Mouse (Mus musculus): Measurements from ENCODE around the gene Abhd5.
A peak's percentile ranks its signal among the peaks of the same experiment; 100 is the strongest.
"Not testable (repeated sequence)": the region's sequence is repeated elsewhere in the genome, so short reads cannot be mapped to it uniquely, and the experiment has no call there.

Abhd5 gene

DNA sequence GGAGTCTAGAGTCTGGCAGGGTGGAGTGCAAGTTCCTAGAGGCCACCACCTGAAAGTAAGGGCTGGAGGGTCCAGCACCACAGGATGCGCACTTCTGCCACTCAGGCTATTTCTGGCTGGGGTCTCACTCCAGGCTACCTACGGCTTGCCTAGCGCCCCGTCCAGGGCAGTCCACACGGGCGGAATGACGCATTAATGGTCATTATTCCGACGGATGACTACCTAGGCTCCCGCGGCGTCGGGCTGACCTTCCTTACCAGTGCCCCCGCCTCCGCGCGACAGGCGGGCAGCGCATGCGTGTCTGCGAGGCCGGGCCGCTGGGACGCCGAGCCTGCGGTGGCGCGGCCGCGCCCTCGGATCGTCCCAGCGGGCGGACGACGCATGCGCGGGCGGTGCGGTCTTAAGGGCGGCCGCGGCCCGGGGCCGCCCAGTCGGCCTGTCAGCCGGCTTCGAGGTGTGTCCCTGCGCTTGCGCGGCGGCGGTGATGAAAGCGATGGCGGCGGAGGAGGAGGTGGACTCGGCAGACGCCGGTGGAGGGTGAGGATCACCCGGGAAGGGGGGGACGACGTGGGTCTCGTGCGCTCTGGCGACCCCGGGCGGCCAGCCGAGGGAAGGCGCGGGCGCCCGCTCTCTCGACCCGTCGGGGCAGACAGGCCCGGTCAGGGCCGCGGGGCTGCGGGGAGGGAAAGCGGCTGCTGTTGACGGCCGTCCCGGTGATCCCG lies at the start of gene Abhd5:
Gene Abhd5 (plus strand): TSS at position 306 of the 722 bp plus-strand sequence.
- DNase-seq (ENCODE audit: low spot score in 2 of 2) = peak; percentile 89 to 91

DNA sequence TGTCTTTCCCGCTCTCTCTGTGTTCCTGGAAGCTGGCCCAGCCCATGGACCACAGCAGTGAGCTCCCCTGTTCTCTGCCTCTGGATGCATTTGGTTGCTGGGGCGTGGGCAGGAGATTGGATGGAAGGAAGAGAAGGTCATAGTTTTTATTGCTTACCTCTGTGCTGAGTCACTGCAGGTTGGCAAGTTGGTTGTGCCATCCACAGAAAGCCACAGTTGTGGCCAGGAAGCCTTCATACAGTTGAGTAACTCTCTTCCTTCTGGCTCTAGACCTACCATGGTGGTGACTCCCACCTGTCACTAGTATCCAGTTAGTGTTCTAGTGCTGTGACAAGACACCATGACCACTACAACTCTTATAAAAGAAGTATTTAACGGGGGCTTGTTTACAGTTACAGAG lies 46.1 kb upstream of the Abhd5 start:
- no peak for DNase-seq (ENCODE audit: low spot score in 2 of 2)

DNA sequence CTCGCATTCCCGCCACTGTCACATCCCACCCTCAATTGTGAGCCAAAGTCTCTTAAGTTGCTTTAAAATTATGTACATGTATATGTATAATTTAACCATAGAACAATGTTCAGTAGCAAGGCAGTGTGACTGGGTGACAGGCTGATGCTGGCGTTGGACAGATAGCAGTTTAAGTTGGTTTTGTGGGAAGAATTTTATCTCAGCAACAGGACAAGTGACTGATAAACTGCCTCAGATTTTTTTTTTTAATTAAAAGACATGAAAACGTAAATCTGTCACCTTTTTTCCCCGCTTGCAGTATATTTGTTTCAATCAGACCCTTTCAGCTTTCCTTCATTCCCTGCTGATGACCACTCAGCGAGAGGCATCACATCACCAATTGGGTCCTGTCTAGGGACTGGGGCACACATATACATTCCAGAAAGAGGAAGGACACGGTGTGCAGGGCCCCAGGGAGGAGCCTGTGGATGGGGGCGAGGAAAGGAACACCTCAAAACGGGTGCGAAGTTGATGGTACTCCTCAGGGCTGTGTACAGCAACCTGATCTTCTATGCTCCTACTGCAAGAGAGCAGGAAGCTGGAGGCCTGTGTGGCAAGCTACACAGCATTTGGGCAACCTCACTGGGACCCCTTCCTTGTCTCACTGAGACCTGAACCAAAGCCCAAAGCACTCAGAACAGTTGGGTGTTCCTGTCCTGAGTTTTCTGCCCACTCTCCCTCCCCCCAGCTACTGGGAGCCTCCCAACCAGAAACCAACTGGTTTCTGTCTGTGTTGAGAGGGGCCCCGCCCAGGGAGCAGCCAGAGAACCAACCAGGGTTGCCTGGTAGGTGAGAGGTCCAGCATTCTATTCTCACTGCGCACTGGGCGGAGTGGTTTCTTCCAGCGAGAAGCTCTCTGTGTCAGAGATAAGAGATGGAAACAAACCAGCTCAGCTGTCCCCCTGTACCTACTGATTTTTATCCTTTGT lies 42.1 kb upstream of the Abhd5 start:
- DNase-seq (ENCODE audit: low spot score in 2 of 2) = no peak

DNA sequence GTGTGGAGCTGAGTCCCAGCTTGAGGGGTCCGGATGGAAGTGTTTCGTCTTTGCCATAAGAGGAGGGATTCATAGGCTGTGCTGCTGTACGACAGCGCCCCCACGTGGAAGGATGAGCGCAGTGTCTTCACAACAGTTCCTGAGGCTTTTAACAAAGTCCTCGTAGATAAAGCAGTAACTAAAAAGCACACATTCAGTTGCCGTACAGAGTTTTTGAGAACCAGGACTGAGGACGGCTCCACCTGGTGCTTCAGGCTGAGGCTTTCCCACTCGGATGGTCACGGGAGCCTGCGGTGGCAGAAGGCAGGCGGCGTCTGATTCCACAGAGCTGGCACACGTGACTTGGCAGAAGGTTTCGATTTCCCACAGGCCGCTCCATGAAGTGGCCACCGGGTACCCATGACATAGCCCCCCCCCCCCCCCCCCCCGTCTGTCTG lies 40.8 kb upstream of the Abhd5 start:
- peak; percentile 90 to 92 for DNase-seq (ENCODE audit: low spot score in 2 of 2)

DNA sequence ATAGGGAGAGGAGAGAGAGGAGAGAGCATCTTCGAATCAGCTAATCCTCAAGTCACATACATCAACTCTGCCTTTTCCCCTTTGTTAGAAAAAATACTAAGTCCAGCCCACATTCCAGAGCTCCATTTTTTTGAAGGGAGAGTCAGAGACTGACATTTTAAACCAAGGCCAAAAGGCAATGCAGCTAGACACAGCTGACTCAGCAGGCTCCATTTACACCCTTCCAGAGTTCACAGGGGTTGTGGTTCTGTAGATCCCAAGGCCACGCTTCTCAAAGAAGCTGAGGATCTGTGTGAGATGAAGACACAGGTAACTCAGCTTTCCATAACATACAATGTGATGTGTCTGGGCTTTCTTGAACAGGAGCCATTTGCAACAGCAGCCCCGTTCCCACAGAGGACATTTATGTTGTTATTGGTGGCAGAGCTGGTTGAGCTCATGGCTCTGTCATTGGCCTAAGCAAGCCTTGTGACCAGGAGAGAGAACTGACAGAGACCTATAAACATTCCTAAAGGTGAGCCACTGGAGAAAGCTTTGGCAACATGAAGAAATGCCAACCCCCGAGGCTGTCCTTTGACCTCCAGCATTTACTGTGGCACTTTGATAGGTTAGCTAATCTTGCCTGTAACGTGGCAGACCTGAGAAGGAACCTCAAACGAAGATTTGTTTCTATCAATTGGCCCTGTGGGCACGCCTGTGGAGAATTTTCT lies 40.2 kb upstream of the Abhd5 start:
- DNase-seq (ENCODE audit: low spot score in 2 of 2) = no peak

DNA sequence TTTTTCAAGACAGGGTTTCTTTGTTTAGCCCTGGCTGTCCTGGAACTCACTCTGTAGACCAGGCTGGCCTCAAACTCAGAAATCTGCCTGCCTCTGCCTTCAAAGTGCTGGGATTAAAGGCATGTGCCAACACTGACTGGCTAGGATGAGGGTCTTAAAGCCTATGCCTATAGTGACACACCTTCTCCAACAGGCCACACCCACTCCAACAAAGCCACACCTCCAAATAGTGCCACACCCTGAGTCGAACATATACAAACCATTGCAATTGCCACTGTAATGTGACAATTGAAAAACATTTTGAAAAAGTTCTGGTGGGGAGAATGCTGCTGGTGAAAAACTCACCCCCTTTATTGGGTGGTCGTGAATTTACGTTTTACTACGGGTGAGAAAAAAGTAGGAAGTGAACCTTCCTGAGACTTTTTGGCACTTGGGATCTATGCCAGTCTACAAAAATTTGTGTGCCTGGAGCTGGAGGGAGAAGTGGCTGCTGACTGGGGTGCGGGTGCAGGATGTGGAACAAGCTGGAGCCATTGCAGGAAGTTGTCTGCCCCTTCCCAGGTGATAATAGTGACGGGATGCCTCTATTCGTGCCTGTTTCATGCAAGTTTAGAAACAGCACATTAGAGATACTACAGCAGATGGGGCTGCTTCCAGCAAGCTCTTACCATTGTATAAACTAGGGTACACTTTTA lies 39.0 kb upstream of the Abhd5 start:
- DNase-seq (ENCODE audit: low spot score in 2 of 2) = no peak

DNA sequence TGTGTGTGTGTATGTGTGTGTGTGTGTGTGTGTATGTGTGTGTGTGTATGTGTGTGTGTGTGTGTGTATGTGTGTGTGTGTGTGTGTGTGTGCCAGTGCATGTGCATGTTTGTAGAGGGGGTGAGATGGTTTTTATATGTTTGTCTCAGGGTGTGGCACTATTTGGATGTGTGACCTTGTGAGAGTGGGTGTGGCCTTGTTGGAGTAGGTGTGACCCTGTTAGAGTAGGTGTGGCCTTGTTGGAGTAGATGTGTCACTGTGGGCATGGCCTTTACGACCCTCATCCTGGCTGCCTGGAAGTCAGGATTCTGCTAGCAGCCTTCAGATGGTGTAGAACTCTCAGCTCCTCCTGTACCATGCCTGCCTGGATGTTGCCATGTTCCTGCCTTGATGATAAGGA lies 38.3 kb upstream of the Abhd5 start:
- DNase-seq (ENCODE audit: low spot score in 2 of 2) = not testable (repeated sequence)

DNA sequence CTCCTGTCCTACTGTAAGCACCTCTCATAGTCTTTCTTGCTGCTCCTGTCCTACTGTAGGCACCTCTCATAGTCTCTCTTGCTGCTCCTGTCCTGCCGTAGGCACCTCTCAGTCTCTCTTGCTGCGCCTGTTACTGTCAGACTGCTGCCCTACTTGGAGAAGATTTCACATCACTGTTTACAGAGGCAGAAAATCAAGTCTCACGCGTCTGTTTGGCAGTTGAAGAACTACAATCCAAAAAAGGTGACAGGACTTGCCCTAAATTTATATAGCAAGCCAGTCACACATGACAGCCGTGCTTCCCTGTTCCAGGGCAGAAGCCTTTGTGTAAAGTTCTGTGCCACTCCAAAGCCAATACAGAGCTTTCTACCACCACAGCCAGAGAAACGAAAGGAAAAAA lies 37.0 kb upstream of the Abhd5 start:
- DNase-seq (ENCODE audit: low spot score in 2 of 2) = no peak

DNA sequence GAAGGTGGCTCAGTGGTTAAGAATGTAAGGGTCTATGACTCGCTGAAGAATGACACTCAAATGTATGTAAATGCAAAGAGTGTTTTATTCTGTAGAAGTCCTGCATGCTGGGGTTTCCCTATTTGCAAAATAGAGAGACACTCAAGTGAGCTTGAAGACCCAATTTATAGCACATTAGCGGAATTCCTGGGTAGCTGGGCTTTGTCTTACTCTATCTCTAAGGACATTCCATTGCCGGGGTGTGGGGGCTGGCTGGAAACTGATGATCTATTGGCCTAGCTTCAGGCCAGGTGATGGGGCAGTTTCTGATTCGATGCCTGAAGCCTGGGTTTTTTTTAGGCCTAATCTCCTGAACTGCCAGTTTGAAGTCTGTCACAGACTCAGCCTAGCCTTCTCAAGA lies 36.5 kb upstream of the Abhd5 start:
- DNase-seq (ENCODE audit: low spot score in 2 of 2) = no peak

DNA sequence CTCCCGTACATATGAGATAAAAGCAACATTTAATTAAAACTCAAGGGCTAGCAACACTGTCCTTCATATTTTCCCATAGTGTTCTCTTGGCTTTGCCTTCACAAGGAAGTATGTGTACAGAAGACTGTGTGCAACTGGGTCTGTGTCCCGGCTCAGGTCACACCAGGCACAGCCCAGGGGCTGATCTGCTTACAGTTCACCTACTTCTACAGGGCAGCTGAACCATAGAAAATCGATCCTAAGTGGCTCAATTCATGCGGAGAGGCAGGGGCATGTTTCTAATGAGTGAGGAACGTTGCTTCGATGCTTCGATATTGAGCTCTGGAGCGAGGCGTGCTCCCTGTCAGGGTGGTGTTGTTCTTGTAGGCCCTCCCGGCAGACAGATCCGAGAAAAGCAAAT lies 35.9 kb upstream of the Abhd5 start:
- no peak for DNase-seq (ENCODE audit: low spot score in 2 of 2)

DNA sequence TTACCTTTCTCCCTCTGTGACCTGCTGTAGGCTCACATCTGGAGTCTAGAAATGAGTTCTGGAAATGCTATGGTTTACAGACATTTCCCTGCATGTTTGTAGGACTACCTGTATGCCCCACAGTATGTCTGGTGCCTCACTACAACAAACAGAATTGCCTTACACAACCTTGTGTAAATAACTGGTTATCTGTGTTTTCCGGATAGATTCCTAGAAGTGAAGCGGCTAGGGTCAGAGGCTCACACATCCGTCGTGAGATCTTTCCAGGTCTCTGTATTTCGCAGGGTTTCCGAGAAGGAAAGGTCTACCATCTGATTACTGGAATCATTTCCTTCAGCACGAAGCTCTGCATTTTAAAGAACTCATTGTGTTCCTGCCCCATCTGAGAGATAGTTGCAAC lies 34.8 kb upstream of the Abhd5 start:
- DNase-seq (ENCODE audit: low spot score in 2 of 2) = no peak

DNA sequence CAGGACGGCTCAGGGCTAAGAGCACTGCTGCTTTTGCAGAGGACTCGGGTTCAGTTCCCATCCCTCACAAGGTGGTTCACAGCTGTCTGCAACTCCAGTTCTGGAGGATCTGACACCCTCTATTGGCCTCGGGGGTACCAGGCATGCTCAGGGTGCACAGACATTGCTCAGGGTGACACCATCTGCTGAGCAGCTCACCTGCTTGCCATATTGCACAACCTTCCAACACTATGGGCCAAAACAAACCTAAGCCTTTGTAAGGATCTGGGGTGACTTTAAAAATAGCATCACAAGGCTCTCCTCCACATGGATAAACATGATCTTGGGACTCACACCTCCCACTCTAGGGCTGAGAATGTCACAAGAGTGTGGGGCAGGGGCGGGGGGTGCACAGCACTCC lies 30.8 kb upstream of the Abhd5 start:
- no peak for DNase-seq (ENCODE audit: low spot score in 2 of 2)

DNA sequence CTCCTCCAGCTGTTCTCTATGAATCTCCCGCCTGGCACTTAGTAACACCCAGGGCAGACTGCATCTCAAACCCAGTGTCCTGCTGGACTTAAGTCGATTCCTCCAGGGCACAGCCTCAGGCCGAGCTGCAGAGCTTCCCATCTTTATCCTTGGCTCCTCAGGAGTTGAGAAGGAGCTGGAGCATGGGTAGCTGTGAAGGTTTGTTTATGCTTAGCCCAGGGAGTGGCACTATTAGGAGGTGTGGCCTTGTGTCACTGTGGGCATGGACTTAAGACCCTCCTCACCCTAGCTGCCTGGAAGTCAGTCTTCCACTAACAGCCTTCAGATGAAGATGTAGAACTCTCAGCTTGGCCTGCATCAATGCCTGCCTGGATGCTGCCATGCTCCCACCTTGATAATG lies 29.1 kb upstream of the Abhd5 start:
- no peak for DNase-seq (ENCODE audit: low spot score in 2 of 2)

DNA sequence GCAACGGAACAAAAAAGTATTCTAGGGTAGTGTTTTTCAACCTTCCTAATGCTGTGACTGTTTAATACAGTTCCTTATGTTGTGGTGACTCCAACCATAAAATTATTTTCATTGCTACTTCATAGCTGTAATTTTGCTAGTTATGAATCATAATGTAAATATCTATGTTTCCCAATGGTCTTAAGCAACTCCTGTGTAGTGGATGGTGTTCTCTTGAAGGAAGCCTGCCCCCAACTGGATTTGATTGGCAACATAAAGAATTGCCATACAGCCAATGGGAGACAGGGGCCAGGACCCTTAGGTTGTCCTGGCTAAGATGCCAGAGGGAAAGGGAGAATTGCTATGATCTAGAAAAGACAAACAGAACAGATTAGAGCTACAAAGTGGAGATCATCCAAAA lies 25.4 kb upstream of the Abhd5 start:
- no peak for DNase-seq (ENCODE audit: low spot score in 2 of 2)

DNA sequence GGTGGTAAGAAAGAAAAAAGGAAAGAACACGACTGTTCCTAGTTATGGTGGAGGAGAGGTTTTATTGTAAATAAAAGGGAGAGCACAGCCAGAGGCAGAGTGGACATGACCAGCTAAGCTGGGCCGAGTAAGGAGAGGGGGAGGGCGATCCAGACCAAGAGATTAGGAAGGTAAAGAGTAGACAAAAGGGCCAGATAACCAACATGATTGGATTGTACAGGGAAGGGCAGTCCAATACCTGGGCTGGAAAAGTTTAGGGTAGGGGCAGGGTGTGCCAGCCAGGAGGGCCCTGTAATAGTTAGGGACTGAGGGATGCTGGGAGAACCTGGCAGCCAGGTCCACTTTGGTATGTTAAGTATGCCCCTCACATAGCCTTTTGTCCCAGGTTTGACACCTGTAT lies 23.2 kb upstream of the Abhd5 start:
- DNase-seq (ENCODE audit: low spot score in 2 of 2) = no peak

DNA sequence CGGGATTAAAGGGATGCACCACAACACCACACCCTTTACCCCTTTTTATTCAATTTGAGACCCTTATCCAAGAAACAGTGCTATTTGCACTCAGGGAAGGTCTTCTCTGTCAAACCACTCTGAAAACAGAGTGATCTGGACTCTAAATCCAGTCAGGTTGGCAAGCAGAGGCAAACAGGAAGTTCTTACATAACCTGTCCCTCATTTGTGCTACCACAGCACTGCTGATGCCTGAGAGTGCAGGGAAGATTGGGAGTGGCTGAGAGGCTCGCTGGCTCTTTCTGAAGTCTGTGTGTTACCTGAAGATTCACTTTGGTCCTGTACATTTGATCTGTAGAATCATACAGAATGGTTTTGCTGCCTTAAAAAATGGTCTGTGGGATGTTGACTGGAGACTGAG lies 14.7 kb upstream of the Abhd5 start:
- DNase-seq (ENCODE audit: low spot score in 2 of 2) = no peak

DNA sequence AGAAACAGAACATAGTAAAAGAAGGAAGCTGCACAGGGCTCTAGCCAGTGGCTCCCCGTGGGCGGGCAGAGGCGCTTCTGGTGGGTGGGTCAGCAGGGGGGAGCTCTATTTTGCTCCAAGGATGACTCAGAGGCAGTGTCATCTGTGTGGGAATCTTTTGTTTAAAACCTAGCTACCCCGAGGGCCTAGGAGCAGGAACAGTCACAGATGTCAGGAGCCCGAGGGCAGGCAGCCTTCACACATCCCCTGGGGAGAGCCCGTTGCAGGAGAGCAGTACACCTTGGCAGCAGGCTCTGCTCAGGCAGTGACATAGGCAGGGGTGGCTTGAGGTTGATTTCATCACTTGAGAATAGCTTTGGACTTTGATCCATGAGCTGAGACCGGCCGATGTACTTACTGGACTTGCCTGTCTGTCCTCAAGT lies 13.9 kb upstream of the Abhd5 start:
- no peak for DNase-seq (ENCODE audit: low spot score in 2 of 2)

DNA sequence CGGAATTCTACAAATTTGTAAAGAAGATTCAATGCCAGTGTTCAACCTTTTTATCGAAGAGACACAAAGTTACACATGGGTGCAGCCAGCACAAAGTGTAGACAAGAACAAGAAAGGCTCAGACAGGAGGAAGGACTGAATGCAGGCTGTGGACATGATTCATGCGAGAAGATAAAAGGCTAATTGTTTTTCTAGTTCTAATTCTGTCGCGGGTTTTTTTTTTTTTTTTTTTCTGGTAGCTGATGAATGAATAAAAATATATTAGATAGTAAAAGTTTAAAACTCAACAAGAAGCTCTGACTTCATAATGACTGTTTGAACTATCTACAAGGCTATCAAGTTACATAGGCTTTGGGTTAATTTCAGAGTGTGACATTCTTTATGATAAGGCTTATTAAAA lies 11.4 kb upstream of the Abhd5 start:
- DNase-seq (ENCODE audit: low spot score in 2 of 2) = no peak

DNA sequence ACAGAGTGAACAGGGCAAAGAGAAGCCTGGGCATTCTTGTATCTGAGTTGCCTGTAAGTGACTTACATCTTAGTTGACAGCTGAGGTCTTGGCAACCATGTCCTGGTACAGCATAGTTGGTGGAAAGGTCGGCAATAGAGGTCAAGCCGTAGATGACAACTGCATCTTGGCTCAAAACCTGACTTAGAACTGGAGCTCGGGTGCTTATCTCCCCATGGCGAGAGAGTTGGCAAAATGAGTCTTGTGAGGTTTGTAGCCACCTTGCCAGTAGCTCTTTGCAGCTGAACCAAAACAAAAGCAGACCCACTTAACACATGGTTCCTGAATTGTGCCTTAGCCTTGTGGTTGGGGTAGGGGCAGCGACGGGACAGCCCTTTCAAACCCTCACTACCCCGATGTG lies 8.0 kb upstream of the Abhd5 start:
- DNase-seq (ENCODE audit: low spot score in 2 of 2) = no peak

DNA sequence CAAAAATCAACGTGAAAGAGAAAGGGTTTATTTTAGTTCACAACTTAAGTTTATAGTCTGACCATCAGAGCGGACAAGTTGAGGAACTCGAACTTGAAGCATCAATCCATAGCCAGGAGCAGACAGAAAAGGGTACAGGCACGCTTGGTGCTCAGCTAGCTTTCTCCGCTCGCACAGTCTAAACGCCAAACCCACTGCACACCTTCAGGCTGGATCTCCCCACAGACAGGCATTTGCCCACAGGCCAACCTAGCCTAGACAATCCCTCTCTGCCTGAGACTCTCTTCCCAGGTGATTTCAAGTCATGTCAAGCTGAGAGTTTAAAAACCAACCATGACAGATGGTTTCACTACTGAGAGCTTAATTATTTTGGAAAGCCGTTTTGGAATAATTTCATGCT lies 6.8 kb upstream of the Abhd5 start:
- no peak for DNase-seq (ENCODE audit: low spot score in 2 of 2)

DNA sequence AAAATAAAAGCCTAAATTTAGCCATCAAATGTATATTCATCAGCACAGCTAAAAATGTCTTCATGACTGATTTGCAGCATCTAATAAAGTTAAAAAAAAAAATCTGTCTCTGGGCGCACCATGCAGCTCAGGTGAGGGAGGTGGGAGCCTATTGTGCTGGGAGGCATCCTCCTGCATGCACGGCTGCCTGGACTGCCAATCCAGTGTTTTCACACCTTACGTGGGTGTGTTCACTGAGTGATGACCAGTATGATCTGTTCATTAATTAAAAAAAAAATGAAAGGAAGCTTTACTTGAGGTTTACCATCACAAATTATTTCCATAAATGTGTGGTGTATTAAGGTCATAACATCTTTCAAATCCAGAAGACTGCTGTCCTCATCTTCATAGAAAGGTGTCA lies 6.1 kb upstream of the Abhd5 start:
- no peak for DNase-seq (ENCODE audit: low spot score in 2 of 2)

DNA sequence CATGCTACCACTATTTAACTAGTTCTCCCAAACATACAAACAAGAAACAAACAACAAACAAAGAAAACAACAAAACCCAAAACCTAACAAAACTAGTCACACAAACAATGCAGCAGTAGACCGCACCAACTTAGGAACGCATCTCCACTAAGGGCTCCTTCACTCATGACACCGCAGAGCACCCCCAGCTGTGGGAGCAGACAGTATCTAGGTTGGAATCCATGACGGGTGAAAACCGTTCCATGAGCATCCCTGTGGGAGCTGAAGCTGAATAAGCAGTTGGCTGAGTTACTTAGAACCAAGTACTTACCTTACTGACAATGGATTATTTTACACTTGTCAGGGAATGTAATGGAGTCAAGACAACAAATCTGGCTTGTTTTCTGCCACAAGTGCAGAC lies 5.3 kb upstream of the Abhd5 start:
- no peak for DNase-seq (ENCODE audit: low spot score in 2 of 2)
